Mouse (Mus musculus) ES-E14 (cell line): ENCODE data around the gene P2rx4.
A peak's percentile ranks its signal among the peaks of the same experiment; 100 is the strongest.

ENCODE experiments used
- HCFC1 ChIP-seq: IDR thresholded peaks from 2 replicates; pipeline ENCODE4 v1.6.1; 2012; ENCODE audit warnings: low read length, inconsistent platforms, borderline replicate concordance; ENCODE audit not compliant: insufficient read depth
- ZC3H11A ChIP-seq: IDR thresholded peaks from 2 replicates; pipeline ENCODE4 v1.6.1; 2012; ENCODE audit warnings: low read depth, mild to moderate bottlenecking, inconsistent platforms, low read length, borderline replicate concordance
- ZNF384 ChIP-seq: IDR thresholded peaks from 2 replicates; pipeline ENCODE4 v1.6.1; 2012; ENCODE audit warnings: low read depth, low read length, inconsistent platforms

GRCm38 (mm10) chr5:122725453-122725852 lies 18.1 kb downstream of the P2rx4 start:
- TF ChIP-seq ZNF384 (peak; percentile 74), HCFC1 (no peak), ZC3H11A (no peak)
